Mouse (Mus musculus) forebrain, embryonic 10.5 days (tissue): ENCODE measurements at regions not wholly inside any gene's neighbourhood (a gene's known extent, or its start where the extent isn't known, plus 50 kb on each side); places are given as distances from the start of the nearest gene placed in this dataset.

Source experiments
- DNase-seq: peaks from one replicate; pipeline ENCODE4 v3.0.0-alpha.2; 2017; ENCODE audit warnings: low spot score; ENCODE audit errors: extremely low spot score
- H3K27ac ChIP-seq: fragments of 300-500 bp; sonication (generic); 2 replicates; pipeline ENCODE4 v1.5.1; 2016; ENCODE audit warnings: mild to moderate bottlenecking
- H3K27me3 ChIP-seq: fragments of 300-500 bp; sonication (generic); 2 replicates; pipeline ENCODE4 v1.6.1; 2016; ENCODE audit warnings: mild to moderate bottlenecking; ENCODE audit not compliant: poor library complexity, severe bottlenecking
- H3K36me3 ChIP-seq: fragments of 300-500 bp; sonication (generic); replicated peaks from 2 replicates; pipeline ENCODE4 v1.6.1; 2016; ENCODE audit warnings: mild to moderate bottlenecking, moderate library complexity
- H3K4me1 ChIP-seq: fragments of 300-500 bp; sonication (generic); 2 replicates; pipeline ENCODE4 v1.6.1; 2016
- H3K4me3 ChIP-seq: fragments of 300-500 bp; sonication (generic); 2 replicates; pipeline ENCODE4 v1.5.1; 2016; ENCODE audit warnings: mild to moderate bottlenecking, moderate library complexity
- H3K9me3 ChIP-seq: fragments of 300-500 bp; sonication (generic); 2 replicates; pipeline ENCODE4 v1.6.1; 2016; ENCODE audit warnings: mild to moderate bottlenecking, moderate library complexity
- WGBS: fragments of 180-500 bp; shearing (Covaris S2); methylation state at CpG from one replicate; pipeline ENCODE4 v1.1.7; 2016; 5-methylcytosine and 5-hydroxymethylcytosine counted together

- Histone ChIP-seq H3K27ac (no peak overlapping the region), H3K4me1 (peaks cover 2% of the 10 kb centered on the region; the same call in 1 of the 2 replicates), H3K27me3 (no peaks in the 10 kb centered on the region), H3K4me3 (no peak overlapping the region), H3K9me3 (no peaks in the 10 kb centered on the region), H3K36me3 (no peaks in the 10 kb centered on the region)
- 87% methylated on average over 13 of the region's 13 CpGs for WGBS
- no peak for DNase-seq
Measured at GRCm38 (mm10) chr3:147948041-147948592, 1042.2 kb downstream of the Adgrl2 start.

GRCm38 (mm10) chr3:147943314-147943713, 1047.0 kb downstream of the Adgrl2 start:
- WGBS: 79% methylated on average over 4 of the region's 4 CpGs
- no peak for DNase-seq
- peaks cover under 1% of the 10 kb centered on the region; the same call in 1 of the 2 replicates for H3K4me1 ChIP-seq
- no peaks in the 10 kb centered on the region for H3K27me3 ChIP-seq
- no peaks in the 10 kb centered on the region for H3K36me3 ChIP-seq
- no peak overlapping the region for H3K4me3 ChIP-seq
- H3K9me3 ChIP-seq: no peaks in the 10 kb centered on the region
- no peak overlapping the region for H3K27ac ChIP-seq

- H3K36me3 ChIP-seq: no peaks in the 10 kb centered on the region
- no peaks in the 10 kb centered on the region for H3K9me3 ChIP-seq
- H3K27me3 ChIP-seq: no peaks in the 10 kb centered on the region
- H3K27ac ChIP-seq: no peak overlapping the region
- H3K4me1 ChIP-seq: peaks cover 6% of the 10 kb centered on the region; the same call in 1 of the 2 replicates
- WGBS: 76% methylated on average over 6 of the region's 6 CpGs
- H3K4me3 ChIP-seq: no peak overlapping the region
- no peak for DNase-seq
Measured at GRCm38 (mm10) chr3:147930811-147931251, 1059.5 kb downstream of the Adgrl2 start.

GRCm38 (mm10) chr3:147920181-147920580, 1068.0 kb downstream of the Ttll7 start:
- H3K36me3 ChIP-seq: no peaks in the 10 kb centered on the region
- H3K9me3 ChIP-seq: no peaks in the 10 kb centered on the region
- H3K4me1 ChIP-seq: no peaks in the 10 kb centered on the region
- no peak for DNase-seq
- H3K27ac ChIP-seq: no peak overlapping the region
- no peaks in the 10 kb centered on the region for H3K27me3 ChIP-seq
- 84% methylated on average over 2 of the region's 2 CpGs for WGBS
- no peak overlapping the region for H3K4me3 ChIP-seq

- no peak overlapping the region for H3K4me3 ChIP-seq
- no peaks in the 10 kb centered on the region for H3K36me3 ChIP-seq
- H3K27ac ChIP-seq: no peak overlapping the region
- WGBS: 87% methylated on average over 3 of the region's 3 CpGs
- H3K9me3 ChIP-seq: no peaks in the 10 kb centered on the region
- no peaks in the 10 kb centered on the region for H3K27me3 ChIP-seq
- no peaks in the 10 kb centered on the region for H3K4me1 ChIP-seq
- DNase-seq: no peak
Measured at GRCm38 (mm10) chr3:147919701-147920100, 1067.5 kb downstream of the Ttll7 start.

GRCm38 (mm10) chr3:147919146-147919545, 1067.0 kb downstream of the Ttll7 start:
- Histone ChIP-seq H3K36me3 (no peaks in the 10 kb centered on the region), H3K4me3 (no peak overlapping the region), H3K9me3 (no peaks in the 10 kb centered on the region), H3K4me1 (no peaks in the 10 kb centered on the region), H3K27ac (no peak overlapping the region), H3K27me3 (no peaks in the 10 kb centered on the region)
- WGBS: 93% methylated on average over 4 of the region's 4 CpGs
- DNase-seq: no peak

GRCm38 (mm10) chr3:147896751-147897150, 1044.6 kb downstream of the Ttll7 start:
- H3K27ac ChIP-seq: no peak overlapping the region
- H3K27me3 ChIP-seq: no peaks in the 10 kb centered on the region
- H3K4me3 ChIP-seq: no peak overlapping the region
- 56% methylated on average over 1 of the region's 1 CpGs for WGBS
- no peaks in the 10 kb centered on the region for H3K36me3 ChIP-seq
- no peaks in the 10 kb centered on the region for H3K4me1 ChIP-seq
- no peak for DNase-seq
- no peaks in the 10 kb centered on the region for H3K9me3 ChIP-seq

GRCm38 (mm10) chr3:147891682-147892081, 1039.5 kb downstream of the Ttll7 start:
- H3K36me3 ChIP-seq: no peaks in the 10 kb centered on the region
- H3K4me1 ChIP-seq: no peaks in the 10 kb centered on the region
- no peak overlapping the region for H3K27ac ChIP-seq
- WGBS: 75% methylated on average over 5 of the region's 5 CpGs
- H3K4me3 ChIP-seq: no peak overlapping the region
- DNase-seq: no peak
- H3K9me3 ChIP-seq: no peaks in the 10 kb centered on the region
- no peaks in the 10 kb centered on the region for H3K27me3 ChIP-seq

- no peak for DNase-seq
- H3K27me3 ChIP-seq: no peaks in the 10 kb centered on the region
- H3K9me3 ChIP-seq: no peaks in the 10 kb centered on the region
- peaks cover 9% of the 10 kb centered on the region for H3K4me1 ChIP-seq
- WGBS: 89% methylated on average over 10 of the region's 10 CpGs
- H3K36me3 ChIP-seq: no peaks in the 10 kb centered on the region
- H3K4me3 ChIP-seq: no peak overlapping the region
- H3K27ac ChIP-seq: no peak overlapping the region
Measured at GRCm38 (mm10) chr3:147886261-147886893, 1034.2 kb downstream of the Ttll7 start.

GRCm38 (mm10) chr3:147882936-147883645, 1030.9 kb downstream of the Ttll7 start:
- WGBS: 82% methylated on average over 10 of the region's 10 CpGs
- DNase-seq: no peak

GRCm38 (mm10) chr3:147878690-147879089, 1026.5 kb downstream of the Ttll7 start:
- 96% methylated on average over 3 of the region's 3 CpGs for WGBS
- H3K4me1 ChIP-seq: peaks cover 9% of the 10 kb centered on the region
- no peaks in the 10 kb centered on the region for H3K9me3 ChIP-seq
- no peak for DNase-seq
- no peak overlapping the region for H3K4me3 ChIP-seq
- H3K36me3 ChIP-seq: no peaks in the 10 kb centered on the region
- H3K27ac ChIP-seq: no peak overlapping the region
- no peaks in the 10 kb centered on the region for H3K27me3 ChIP-seq

More at GRCm38 (mm10) chr3:147882936-147883645, 1030.9 kb downstream of the Ttll7 start:
- H3K4me1 ChIP-seq: peaks cover 9% of the 10 kb centered on the region
- no peaks in the 10 kb centered on the region for H3K9me3 ChIP-seq
- peak overlapping the region; percentile 35; the same call in 1 of the 2 replicates for H3K27ac ChIP-seq
- H3K36me3 ChIP-seq: no peaks in the 10 kb centered on the region
- H3K27me3 ChIP-seq: no peaks in the 10 kb centered on the region
- H3K4me3 ChIP-seq: no peak overlapping the region

- 70% methylated on average over 3 of the region's 3 CpGs for WGBS
- H3K9me3 ChIP-seq: no peaks in the 10 kb centered on the region
Measured at GRCm38 (mm10) chr3:147868281-147868680, 1016.1 kb downstream of the Ttll7 start.

GRCm38 (mm10) chr3:147853346-147853745, 1001.2 kb downstream of the Ttll7 start:
- 93% methylated on average over 4 of the region's 4 CpGs for WGBS

More at GRCm38 (mm10) chr3:147868281-147868680, 1016.1 kb downstream of the Ttll7 start:
- H3K36me3 ChIP-seq: no peaks in the 10 kb centered on the region
- H3K27me3 ChIP-seq: no peaks in the 10 kb centered on the region
- no peak for DNase-seq
- no peak overlapping the region for H3K27ac ChIP-seq
- no peak overlapping the region for H3K4me3 ChIP-seq
- H3K4me1 ChIP-seq: no peaks in the 10 kb centered on the region

More at GRCm38 (mm10) chr3:147853346-147853745, 1001.2 kb downstream of the Ttll7 start:
- Histone ChIP-seq H3K9me3 (no peaks in the 10 kb centered on the region), H3K4me1 (no peaks in the 10 kb centered on the region), H3K27me3 (no peaks in the 10 kb centered on the region), H3K27ac (no peak overlapping the region), H3K4me3 (no peak overlapping the region), H3K36me3 (no peaks in the 10 kb centered on the region)
- DNase-seq: no peak
